Mouse (Mus musculus): ENCODE data around the gene Cmtm4.

DNA sequence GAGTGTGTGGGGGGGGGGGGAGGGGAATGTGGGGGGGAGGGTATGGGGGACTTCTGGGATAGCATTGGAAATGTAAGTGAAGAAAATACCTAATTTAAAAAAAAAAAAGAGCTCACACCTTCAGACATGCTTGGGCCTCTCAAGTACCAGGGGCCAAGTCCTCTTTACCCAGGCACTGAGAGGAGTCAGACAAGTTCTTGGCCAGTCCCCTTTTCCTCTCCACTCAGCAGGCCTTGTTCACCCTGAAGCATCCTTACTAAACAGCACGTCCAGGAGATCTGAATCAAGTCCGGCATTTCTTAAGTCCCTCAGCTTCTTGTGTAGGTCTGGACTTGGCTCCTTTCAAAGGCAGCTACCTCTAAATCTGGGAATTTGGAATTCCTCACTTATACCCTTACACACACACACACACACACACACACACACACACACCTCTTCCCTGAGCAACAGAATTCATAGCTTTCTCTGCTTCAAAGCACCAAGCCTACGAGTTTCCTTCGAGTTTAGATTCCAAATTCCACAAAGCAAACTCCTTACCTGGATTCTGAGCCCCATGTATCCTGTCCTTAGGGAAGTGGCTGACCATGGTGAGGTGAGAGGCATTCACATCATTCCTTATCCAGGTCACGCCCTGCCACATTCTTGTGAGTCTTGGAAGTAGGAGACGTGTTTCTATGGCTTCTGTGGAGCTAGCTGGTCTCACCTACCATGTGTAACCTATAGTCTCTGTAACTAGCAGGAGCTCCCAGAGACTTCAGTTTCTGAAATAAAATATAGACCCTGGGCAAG lies 10.9 kb upstream of the Cmtm4 start:
- TF ChIP-seq CTCF (conservative IDR thresholded peaks at IDR 0.05; ENCODE audit: insufficient read depth, insufficient read length, low read depth, low read length), result no peak
- TF ChIP-seq POLR2A (IDR thresholded peaks at IDR 0.05; ENCODE audit: low read depth, low read length), result no peak
